Mouse (Mus musculus): Measurements from ENCODE around the gene Ankrd54.
A peak's percentile ranks its signal among the peaks of the same experiment; 100 is the strongest.
"Not testable (repeated sequence)": the region's sequence is repeated elsewhere in the genome, so short reads cannot be mapped to it uniquely, and the experiment has no call there.

Gene Ankrd54

DNA sequence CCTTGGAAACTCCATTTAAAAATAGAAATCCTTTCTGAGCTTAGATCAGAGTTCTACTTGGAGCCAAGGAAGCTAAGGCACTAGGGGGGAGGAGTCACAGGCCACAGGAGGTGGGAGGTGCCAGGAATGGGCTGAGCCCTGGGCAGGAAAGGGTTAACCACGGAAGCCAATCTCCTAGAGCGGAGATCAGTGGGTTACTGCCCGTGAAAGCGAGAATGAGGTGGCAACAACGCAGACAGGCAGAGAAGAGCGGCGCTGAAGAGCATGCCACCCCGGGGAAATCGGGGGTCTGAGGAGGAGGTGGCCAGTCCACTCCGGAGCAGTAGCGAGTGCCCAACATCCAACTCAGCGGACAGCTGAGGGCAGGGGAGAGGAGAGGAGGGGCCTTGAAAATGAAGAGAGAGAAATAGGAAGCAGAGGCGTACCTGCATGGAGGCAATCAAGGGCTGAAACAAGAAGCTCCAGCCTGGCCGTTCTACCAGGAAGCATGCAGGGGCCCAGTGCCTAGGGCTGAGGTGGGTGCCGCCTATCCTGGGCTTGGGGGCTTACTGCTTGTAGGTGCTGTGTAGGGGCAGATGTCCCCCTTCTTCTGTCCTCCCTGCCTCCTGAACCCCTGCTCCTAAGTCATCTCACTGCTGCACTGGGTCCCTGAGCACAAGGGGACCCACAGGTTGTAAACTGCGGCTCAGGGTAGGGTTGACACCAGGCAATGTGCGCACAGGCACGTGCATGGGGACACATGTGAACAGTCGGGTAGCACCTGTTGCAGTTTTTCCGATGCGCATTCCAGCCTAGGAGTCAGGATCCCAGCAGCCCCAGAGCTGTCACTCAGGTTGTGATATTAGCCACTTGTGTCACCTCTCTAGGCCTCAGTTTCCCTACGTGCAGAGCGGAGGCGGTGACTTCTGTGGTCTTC, 21.9 kb downstream of the Ankrd54 start:
- DNase-seq, result no peak

- DNase-seq, result peak; percentile 54 to 67
Observed at GRCm38 (mm10) chr15:79038853-79039252, 23.8 kb downstream of the Ankrd54 start.

DNA sequence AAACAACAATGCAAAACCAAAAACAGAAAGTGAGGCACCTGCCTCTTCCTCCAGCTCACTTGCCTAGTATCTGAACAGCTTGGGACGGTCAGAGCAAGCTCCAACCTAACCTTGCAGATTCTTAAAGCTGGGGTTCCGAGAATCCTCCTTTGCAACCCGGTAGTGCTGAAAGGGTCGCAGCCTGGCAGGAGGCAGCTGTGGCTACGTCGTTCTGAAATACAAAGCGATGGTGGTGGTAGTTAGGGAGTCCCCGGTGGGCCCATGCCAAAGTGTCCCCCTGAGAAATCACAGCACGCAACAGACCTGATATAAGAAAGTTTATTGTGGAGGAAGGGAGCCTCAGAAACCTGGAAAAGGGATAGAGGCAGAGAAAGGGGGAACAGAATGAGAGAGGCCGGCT, 24.4 kb downstream of the Ankrd54 start:
- no peak for DNase-seq

DNA sequence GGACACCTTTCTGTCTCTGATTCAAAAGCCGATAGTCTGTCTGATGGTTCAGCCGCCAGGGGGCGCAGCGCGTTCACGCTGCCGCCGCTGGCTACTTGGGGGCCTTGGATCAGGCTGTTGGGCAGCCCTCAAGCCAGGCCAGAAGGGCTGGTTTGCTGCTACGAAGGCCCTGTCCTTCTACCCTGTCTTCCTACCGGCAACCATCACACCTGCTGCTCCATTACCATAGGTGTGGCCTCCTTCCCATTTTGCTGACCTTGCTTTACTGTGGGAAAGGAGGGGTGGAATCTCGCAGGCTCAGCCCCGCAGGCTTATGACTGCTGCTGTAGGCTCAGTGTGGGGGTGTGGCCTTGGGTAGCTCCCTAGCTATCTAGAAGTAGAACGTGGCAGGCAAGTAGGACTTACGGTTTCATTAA, 24.8 kb downstream of the Ankrd54 start:
- peak; percentile 88 to 91 for DNase-seq

- not testable (repeated sequence) for DNase-seq
Observed at GRCm38 (mm10) chr15:79031908-79032307, 30.8 kb downstream of the Ankrd54 start.

DNA sequence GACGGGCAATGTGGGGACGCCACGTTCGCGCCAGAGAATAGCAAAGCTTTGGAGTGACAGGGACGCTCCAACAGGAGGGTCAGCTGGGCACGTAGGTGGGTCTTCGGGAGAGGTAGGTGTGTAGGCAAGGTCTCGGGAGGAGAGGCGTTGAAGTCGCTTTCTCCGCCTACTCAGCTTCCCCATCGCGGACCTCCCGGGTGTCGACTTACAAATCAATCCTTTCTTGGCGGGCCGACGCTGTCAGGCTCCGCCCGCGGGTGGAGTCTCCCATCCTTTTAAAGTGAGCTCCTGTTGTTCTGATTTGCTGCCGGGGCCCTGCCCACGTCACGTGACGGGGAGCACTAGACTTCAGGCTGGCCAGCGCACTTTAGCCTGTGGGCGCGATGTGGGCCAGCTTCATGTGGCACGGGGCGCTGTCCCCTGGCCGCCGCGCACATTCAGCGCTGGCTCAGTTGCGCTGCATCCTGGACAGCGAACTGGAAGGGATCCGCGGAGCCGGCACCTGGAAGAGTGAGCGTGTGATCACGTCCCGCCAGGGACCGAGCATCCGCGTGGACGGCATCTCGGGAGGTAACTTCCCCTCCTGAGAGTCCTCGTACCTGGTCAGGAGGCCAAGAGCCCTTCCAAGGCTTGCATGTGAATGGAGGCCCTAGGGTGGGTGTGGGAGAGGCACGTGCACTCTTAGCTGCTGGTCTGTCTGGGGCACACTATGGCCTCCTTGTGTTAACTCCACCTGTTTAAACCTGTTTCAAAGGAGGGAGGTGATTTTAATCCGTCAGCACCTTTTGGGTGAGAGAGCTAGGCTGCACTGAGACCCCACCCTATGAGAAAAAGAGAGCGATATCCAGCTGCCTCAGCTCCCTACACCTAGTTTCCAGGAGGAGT, 31.9 kb downstream of the Ankrd54 start:
- peak; percentile 88 to 91 for DNase-seq

DNA sequence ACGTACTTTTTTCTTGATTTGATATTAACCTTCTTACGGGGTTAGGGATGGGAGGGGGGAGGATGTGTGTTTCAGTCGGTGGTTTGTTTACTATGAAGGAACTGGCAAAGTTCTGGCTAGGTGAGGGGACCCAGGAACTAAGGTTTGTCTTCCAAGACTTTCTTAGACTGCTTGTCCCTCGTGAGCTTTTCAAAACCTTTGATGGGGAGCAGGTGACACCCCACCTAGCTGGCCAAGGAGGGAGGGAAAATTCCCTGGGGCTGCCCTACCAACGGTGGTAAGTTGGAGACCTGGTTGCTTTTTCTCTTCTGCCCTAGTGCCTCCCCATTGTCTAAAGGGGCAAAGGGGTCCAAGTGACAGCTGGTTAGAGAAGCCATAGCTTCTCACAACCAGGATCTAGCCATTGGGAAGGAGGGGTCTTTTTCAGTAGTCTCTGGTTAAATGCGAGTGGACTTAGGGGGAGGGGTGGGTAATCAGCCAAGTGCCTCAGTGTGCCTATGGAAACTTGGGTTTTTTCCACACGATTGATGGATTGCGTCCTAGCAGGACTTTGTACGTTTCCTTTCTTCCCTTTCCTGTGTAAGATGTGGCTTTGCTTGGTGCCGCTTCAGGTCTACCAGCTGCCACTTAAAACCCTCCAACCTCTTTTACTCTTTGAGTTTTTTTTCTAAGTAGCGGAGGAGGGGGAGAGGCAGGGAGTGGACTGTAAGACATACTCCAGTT, 33.0 kb downstream of the Ankrd54 start:
- DNase-seq, result no peak

DNA sequence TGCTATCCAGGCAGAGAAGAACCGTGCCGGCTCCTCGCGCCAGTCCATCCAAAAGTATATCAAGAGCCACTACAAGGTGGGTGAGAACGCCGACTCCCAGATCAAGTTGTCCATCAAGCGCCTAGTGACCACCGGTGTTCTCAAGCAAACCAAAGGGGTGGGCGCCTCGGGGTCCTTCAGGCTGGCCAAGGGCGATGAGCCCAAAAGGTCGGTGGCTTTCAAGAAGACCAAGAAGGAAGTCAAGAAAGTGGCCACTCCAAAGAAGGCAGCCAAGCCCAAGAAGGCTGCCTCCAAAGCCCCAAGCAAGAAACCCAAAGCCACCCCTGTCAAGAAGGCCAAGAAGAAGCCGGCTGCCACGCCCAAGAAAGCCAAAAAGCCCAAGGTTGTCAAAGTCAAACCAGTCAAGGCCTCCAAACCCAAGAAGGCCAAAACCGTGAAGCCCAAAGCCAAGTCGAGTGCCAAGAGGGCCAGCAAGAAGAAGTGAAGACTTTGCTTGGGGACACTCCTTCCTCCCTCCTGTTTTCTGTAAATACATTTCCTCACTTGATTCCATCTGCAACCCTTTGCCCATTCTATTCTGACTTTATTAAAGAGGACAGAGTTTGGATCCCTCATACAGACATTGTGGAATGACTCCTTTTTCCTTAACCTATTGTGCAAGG, 33.7 kb downstream of the Ankrd54 start:
- no peak for DNase-seq

GRCm38 (mm10) chr15:79028237-79028738, 34.4 kb downstream of the Ankrd54 start, which contains the start of gene H1f0:
TSS of gene H1f0 (plus strand) at chr15:79028450.
- peak; percentile 98 to 99 for DNase-seq

GRCm38 (mm10) chr15:79027291-79028205, 35.1 kb downstream of the Ankrd54 start:
- peak in 1 of 2 experiments; percentile 69 for DNase-seq

DNA sequence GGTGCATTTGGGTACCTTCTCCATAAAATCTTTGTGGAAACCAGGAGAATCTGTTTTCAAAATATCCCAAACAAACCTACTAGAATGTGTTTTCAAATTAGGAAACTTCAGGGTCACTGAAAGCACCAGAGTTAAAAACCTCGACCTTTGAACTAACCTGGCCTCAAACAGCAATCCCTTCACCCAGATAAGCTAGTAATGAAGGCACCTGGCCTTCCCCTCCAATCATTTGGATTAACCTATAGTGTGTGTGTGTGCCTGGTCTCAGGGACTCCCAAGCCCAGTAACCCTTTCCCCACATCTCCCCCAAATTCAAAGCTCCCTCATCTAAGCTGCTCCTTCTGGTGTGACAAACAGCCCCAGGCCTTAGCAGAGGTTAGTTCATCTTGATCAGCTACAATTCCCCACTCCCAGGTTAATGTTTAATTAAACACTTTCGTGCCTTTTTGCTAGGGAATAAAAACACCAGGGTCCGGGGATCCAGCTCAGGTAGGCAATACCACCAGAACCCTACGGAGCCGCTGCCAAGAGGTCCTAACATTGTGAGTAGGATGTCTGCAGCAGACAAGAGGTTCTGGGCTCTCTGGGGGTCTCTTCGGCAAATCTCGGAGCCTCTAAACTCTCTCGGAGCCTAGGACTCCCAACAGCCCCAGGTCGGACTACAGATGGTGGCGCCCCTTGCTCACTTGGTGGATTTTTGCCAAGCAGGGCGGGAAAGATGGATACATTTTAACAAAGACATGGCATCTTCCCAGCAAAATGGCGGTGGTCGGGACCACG, 36.0 kb downstream of the Ankrd54 start:
- DNase-seq, result peak; percentile 72 to 83

DNA sequence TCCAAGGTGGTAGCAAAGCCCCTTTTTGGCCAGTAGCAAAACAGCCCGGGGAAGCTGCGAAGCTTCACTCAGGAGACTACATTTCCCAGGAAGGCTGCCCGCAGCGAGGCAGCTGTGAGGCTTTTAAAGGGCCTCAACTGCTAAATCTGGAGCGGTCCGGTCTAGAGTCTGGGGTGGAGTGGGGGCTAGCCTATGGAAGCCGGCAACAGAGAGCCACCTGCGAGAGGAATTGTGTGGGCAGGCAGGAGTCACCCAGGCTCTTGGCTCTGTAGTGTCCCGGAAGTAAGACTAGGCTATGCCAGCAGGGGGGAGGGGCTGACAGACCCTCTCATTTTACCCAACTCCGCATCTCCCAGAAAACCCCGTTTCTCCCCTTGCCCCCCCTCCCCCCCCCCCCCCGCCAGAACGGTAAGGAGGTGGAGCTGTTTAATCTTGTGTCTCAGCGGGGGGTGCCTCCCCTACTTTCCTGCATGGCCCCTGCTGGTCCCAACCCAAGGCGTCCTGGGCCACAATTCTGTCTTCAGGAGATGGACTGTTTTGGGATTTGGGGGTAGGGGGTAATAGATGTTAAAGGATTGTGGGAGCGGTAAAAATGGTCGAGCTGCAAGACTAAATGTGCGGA, 36.9 kb downstream of the Ankrd54 start:
- peak in 1 of 2 experiments; percentile 64 for DNase-seq

- no peak for DNase-seq
Observed at GRCm38 (mm10) chr15:79023366-79023765, 39.3 kb downstream of the Ankrd54 start.

DNA sequence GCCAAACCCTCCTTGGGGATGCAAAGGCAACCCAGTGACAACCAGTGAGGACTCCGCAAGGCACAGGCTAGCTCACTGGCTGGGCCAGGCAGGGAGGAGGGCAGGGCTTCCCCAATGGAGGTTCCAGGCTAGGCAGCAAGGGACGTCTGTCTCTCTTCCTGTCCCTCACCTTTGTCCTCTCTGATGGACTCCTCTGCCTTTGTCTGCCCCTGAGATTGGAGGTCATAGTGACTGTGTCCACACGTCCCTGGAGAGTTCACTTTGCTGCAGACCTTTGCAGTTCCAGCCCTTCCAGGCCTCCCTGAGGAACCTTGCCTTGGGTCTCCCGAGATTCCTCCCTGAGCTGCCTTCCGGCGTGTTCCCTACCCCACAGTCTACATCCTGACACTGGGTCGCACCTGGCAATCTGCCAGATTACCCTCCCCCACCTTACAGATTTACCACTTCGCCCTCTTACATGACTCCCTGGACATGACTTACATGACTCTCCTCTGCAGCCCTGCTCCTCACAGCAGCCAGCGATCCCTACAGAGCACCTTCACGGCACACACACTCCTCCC, 39.9 kb downstream of the Ankrd54 start:
- peak in 1 of 2 experiments; percentile 48 for DNase-seq

DNA sequence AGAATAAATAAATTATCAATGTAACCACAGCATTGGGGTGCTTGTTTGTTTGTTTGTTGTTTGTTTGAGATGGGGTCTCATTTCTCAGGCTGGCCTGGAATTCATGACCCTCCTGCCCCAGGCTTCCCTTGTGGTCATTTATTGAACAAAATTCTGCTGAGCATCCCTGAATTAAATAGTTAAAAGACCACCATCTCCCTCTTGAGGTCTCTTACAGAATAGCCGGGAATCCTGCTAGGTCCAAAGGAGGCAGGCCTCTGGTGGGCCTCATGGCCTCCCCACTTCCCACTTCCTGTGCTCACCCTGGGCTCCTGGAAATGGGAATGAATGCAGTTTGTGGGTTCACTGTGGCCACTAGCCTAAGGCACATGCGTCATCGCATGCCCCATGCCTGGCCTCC, 43.8 kb downstream of the Ankrd54 start:
- DNase-seq, result no peak

DNA sequence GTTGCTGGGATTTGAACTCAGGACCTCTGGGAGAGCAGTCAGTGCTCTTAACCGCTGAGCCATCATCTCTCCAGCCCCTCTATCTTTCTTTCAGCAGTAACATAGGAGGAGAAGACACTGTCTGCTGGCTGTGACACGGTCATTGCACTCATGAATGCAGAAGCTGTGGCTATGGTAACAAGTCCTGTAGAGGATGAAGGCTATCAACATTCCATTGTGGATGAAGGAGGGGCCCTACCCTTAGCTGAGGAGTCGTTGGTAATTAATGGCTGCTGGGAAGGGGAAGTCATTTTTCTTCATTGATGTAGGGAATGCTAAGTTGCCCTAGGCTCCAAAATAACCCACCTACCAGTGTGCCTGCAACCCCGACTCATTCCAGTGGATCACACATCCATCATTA, 44.5 kb downstream of the Ankrd54 start:
- no peak for DNase-seq

DNA sequence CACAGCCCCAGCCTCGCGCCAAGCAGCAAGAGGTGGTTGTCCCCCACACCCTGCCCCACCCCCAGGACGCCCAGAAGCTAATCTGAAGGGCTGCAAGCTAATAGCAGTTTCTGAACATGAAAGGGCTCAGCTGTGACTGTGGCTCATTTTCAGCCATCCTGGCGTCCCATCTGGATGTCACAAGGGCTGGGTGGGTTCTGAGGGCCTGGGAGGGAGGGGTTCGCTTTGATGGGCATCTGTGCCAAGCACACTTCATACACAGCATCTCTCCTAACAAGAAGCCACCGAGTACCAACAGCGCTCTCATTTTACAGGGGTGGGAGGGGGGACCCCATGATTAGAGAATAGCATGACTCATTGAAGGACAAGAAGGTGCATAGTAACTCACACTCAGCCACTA, 49.3 kb downstream of the Ankrd54 start:
- peak; percentile 36 to 62 for DNase-seq

DNA sequence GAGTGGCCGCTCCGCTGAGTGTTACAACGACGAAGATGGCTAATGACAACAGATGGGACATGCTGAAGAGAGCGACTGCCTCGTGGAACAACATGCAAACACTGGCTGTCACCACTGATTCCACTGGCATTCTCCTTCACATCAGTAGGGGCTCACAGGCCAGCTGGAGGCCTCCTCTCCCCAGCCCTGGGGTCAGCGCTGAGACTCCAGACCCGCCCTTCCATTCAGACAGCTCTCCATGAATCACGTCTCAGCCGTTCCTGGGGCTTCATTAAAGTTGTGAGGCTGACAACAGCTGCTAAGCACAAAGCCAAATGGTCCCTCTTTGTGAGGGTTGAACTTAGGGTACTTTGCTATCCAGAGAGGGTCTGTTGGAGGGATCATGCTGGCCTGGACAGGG, 51.1 kb downstream of the Ankrd54 start:
- no peak for DNase-seq

GRCm38 (mm10) chr15:79009734-79010133, 53.0 kb downstream of the Ankrd54 start:
- no peak for DNase-seq
